Mouse (Mus musculus): ENCODE data around the gene Cfap43. TPM values are rescaled to one million over a fixed set of nuclear protein-coding genes. Genes with fewer than 3 reads are reported as not detected.

The Cfap43 gene
- polyA plus RNA-seq, 1 experiment from 2014 or later: 0.20 TPM

DNA sequence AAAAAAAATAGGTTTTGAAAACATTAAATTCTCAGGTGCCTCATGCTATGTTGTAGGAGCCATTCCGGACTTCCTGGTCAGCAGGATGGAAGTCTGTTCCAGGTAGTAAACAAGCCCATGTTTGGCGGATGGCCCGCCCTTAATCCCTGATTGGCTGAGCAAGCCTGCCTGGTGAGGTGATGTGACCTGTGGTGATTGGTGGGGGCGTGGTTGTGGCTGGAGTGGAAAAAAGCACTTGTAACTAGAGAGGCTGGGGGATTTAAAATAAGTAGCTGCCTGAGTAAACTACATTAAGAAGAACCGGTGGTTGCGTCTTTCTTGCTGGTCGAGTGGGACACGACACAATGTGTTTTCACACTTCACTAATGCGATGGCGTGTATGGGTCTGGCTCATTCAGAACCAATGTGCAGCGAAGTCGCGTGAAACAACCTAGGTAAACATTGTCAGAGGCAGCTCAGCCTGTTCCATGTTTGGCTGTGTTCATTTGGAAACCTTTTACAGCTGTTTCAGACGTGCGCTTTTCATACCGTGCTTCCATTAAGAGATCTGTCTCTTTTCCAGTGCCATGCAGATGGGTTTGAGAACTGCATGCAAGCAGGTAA is 15.7 kb upstream of the Cfap43 start:
- H3K36me3 ChIP-seq: no peaks in the 10 kb centered on the region
- ATAC-seq (ENCODE audit: insufficient number of reproducible peaks, insufficient read depth, low FRiP score, low TSS enrichment, low read depth): no peak
- 72% methylated on average over 16 of the region's 16 CpGs for WGBS

DNA sequence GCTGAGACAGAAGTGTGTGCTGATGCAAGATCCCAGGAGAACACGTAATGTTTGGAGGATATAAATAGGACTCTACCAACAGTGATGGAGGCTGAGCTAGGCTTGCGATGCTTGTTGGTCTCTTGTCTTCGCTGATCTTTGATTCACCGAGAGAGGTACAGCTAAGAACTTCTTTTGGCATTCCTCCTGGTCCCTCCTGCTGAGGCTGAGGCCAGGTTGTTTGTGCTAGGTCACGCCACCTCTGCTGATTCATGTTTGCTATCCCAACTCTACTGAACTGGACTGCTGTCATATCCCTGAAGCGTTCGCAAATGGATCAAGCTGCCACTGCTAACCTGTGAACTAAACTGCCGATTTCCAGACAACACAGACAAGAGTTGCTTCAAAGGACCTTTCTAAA is 15.1 kb upstream of the Cfap43 start:
- Histone ChIP-seq H3K9ac (no peak overlapping the region), H3K36me3 (no peaks in the 10 kb centered on the region), H3K4me3 (no peak overlapping the region), H3K4me2 (no peak overlapping the region), H3K4me1 (peaks cover 15% of the 10 kb centered on the region), H3K27ac (no peak overlapping the region), H3K27me3 (peaks cover 16% of the 10 kb centered on the region), H3K9me3 (no peaks in the 10 kb centered on the region)
- no peak for ATAC-seq (ENCODE audit: insufficient number of reproducible peaks, insufficient read depth, low FRiP score, low TSS enrichment, low read depth)
- 94% methylated on average over 8 of the region's 8 CpGs for WGBS

More for the DNA sequence above, 15.7 kb upstream of the Cfap43 start:
- Histone ChIP-seq H3K27me3 (peaks cover 16% of the 10 kb centered on the region), H3K4me2 (no peak overlapping the region), H3K9ac (no peak overlapping the region), H3K4me3 (no peak overlapping the region), H3K9me3 (no peaks in the 10 kb centered on the region), H3K4me1 (peaks cover 15% of the 10 kb centered on the region), H3K27ac (no peak overlapping the region)

DNA sequence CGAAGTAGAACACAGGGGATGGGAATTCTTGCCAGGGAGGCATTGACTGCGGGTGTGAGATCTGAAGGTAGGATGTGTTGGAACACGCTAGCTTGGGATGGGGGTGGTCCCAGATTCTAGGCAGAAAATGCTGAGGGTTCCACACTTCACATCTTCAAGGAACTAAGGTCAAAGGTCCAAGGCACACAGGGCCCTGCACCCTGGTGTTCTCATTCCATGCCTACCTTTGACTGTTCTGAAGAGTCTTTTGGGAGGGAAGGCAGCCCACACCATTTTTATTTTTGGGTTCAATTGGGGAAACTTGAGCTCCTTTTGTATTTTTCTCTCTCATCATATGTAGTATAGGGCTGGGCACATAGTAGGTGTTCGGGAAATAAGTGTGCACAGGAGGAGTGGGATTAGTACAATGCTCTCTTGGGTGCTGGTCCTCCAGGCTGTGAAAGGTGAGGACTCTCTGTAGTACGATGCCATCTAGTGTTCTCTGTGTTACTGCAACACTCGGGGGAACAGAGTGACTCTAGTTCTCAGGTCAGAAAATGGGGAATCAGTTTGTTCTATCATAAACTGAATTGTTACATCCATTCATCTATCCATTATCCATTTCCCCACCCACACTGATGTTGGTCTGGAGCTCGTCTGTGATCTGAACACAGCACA is 13.0 kb upstream of the Cfap43 start:
- no peak for ATAC-seq (ENCODE audit: insufficient number of reproducible peaks, insufficient read depth, low FRiP score, low TSS enrichment, low read depth)
- 37% methylated on average over 7 of the region's 7 CpGs for WGBS
- Histone ChIP-seq H3K27ac (no peak overlapping the region), H3K4me2 (no peak overlapping the region), H3K9ac (no peak overlapping the region), H3K4me3 (no peak overlapping the region), H3K9me3 (no peaks in the 10 kb centered on the region), H3K4me1 (peaks cover 5% of the 10 kb centered on the region; the same call in 1 of the 2 replicates), H3K27me3 (no peaks in the 10 kb centered on the region), H3K36me3 (no peaks in the 10 kb centered on the region)

DNA sequence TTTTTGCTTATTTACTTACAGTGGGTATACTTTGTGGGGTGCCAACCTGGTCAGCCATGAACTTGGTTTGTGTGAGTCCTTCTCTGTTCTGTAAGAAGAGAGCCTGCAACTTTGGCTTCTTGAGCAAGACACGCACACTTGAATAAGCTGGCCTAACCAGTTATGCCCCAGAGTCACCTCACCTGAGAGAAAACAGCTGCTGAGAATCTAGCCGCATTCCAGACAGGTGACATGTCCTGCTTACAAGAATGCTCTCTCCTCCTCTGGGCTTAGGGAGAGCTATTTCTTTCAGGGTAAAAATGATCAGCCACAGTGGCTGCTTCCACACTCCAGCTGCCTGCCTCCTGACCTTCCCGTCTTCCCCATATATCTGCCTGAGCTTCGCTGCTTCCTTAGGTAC is 10.0 kb upstream of the Cfap43 start:
- Histone ChIP-seq H3K4me2 (no peak overlapping the region), H3K36me3 (no peaks in the 10 kb centered on the region), H3K27ac (0 out of 2 replicates have a peak overlapping the region, but pooled peaks have one; percentile 23), H3K4me3 (no peak overlapping the region), H3K27me3 (no peaks in the 10 kb centered on the region), H3K9ac (no peak overlapping the region), H3K4me1 (0 out of 2 replicates have a peak, but pooled peaks cover 5% of the 10 kb centered on the region), H3K9me3 (no peaks in the 10 kb centered on the region)
- WGBS: 72% methylated on average over 4 of the region's 4 CpGs
- no peak for ATAC-seq (ENCODE audit: insufficient number of reproducible peaks, insufficient read depth, low FRiP score, low TSS enrichment, low read depth)

DNA sequence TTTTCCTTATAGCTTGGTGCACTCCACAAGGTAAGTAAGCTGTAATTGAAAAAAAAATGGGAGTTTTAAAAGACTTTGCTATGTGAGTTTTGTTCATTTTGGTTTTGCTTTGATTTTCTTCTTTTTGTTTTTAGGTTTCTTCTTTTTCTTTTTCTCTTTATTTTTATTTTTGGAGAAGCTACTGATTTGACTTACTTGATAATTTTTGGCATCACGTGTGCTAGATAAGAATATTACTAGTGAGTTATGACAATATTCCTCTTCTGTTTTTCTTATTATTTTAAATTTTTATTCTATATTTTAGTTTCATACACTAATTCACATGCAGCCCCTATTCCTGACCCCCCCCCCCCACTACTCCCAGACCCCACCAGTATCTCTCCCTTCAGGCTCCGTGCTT is 7.9 kb upstream of the Cfap43 start:
- H3K36me3 ChIP-seq: no peaks in the 10 kb centered on the region
- H3K9ac ChIP-seq: no peak overlapping the region
- WGBS: 85% methylated on average over 2 of the region's 2 CpGs
- H3K4me1 ChIP-seq: 0 out of 2 replicates have a peak, but pooled peaks cover 5% of the 10 kb centered on the region
- no peak overlapping the region for H3K4me3 ChIP-seq
- no peak overlapping the region for H3K4me2 ChIP-seq
- H3K27me3 ChIP-seq: no peaks in the 10 kb centered on the region
- no peak for ATAC-seq (ENCODE audit: insufficient number of reproducible peaks, insufficient read depth, low FRiP score, low TSS enrichment, low read depth)
- no peaks in the 10 kb centered on the region for H3K9me3 ChIP-seq
- H3K27ac ChIP-seq: no peak overlapping the region

DNA sequence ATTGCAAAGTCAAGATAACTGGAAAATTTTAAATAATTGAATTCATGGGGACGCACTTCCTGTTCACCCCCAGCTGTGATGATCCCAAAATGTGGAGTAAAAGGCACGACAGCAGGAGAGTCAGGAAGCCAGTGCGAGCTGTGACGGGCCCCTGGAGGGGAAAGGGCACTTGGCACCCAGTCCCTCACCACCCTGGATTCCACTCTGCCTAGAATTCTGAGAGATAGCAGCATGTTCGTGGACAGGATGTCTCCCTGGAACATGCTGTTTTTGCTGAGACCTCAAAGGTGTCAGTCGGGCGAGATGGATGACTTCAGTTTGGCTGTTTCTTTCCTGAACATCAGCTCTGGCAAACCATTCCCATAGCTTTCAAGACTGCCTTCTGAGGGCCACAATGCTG is 6.7 kb upstream of the Cfap43 start:
- no peak for ATAC-seq (ENCODE audit: insufficient number of reproducible peaks, insufficient read depth, low FRiP score, low TSS enrichment, low read depth)
- Histone ChIP-seq H3K4me3 (no peak overlapping the region), H3K9me3 (no peaks in the 10 kb centered on the region), H3K9ac (no peak overlapping the region), H3K4me1 (no peaks in the 10 kb centered on the region), H3K4me2 (no peak overlapping the region), H3K27me3 (no peaks in the 10 kb centered on the region), H3K27ac (no peak overlapping the region), H3K36me3 (no peaks in the 10 kb centered on the region)
- WGBS: 72% methylated on average over 7 of the region's 7 CpGs

DNA sequence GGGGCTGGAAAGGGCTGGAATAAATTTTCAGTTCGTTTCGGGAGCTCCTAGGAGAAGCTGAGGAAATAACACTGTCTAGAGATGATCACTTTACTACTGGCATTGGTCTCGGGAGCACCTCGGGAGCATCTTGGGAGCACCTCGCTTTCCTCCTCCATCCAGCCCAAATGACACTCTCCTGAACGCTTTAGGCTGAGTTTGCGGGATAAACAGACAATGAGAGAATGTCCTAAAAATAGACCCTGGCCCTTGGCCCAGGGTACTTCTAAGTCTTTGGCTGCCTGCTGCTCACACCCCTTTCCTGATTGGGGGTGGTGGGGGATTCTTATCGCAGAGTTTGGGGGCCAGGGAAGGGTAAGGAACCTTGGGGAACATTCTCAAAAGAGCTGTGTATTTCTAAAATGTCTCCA is 884 bp upstream of the Cfap43 start:
- ATAC-seq (ENCODE audit: insufficient number of reproducible peaks, insufficient read depth, low FRiP score, low TSS enrichment, low read depth): no peak

DNA sequence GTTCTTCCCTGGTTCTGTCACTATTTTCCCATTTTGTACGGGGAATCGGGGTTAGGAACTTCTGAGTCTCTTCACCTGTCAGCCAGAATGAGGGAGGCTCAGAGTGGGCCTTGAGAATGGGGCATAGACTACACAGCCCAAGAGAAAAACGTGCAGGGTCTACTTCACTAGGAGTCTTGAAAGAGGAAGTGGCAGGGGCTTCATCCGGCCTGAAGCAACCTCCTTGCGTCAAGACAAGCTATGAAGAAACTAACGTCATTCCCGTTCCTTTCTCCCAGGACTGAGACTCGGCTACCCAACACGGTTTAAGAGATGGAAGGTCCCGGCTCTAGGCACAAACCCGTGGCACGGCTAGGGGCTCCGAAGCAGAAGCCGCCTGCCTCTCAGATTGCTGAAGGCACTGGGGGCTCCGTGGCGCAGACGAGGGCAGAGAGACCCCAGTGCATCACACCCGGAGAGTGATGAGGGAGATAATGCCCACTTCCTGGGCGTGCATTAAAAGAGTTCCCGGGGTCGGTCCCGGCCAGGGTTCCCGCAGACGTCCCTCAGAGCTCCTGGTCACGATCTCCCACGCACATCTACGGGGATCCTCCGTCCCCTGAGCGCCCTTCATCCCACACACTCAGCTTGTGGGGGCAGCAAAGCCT is 509 bp downstream of the Cfap43 start:
- Histone ChIP-seq H3K27me3 (no peaks in the 10 kb centered on the region), H3K36me3 (0 out of 2 replicates have a peak, but pooled peaks cover 6% of the 10 kb centered on the region), H3K27ac (peak overlapping the region; percentile 97), H3K9ac (peak overlapping the region; percentile 93), H3K4me3 (peak overlapping the region; percentile 89), H3K9me3 (no peaks in the 10 kb centered on the region), H3K4me1 (peaks cover 34% of the 10 kb centered on the region), H3K4me2 (peak overlapping the region; percentile 83)
- peak; percentile 32; the same call in 1 of the 2 replicates for ATAC-seq (ENCODE audit: insufficient number of reproducible peaks, insufficient read depth, low FRiP score, low TSS enrichment, low read depth)
- under 1% methylated on average over 29 of the region's 29 CpGs for WGBS

More for the DNA sequence above, 884 bp upstream of the Cfap43 start:
- Histone ChIP-seq H3K36me3 (no peaks in the 10 kb centered on the region), H3K4me3 (peak overlapping the region; percentile 89), H3K4me2 (peak overlapping the region; percentile 83), H3K4me1 (peaks cover 34% of the 10 kb centered on the region), H3K9ac (peak overlapping the region; percentile 93), H3K27me3 (no peaks in the 10 kb centered on the region), H3K27ac (peak overlapping the region; percentile 97), H3K9me3 (no peaks in the 10 kb centered on the region)
- WGBS: 4% methylated on average over 8 of the region's 8 CpGs

DNA sequence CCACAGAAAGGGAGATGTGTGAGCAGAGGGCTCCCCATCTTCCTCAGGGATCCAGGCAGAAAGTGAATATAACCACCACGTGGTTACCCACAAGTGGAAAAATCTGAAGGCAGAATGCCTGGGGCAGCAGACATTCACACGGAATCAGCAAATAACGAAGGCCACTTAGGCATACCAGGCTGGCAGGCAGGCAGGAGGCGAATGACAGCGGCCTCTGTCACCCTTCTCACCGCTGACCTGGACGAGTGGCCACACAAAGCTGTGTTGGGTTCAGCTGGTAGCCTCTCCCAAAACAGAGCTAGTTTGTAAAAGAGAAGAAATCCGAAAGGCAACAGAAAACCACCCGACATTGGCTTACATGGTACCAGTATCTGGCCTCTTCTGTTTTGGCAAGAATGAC is 1.1 kb downstream of the Cfap43 start:
- H3K36me3 ChIP-seq: 0 out of 2 replicates have a peak, but pooled peaks cover 9% of the 10 kb centered on the region
- WGBS: 9% methylated on average over 9 of the region's 9 CpGs
- no peaks in the 10 kb centered on the region for H3K9me3 ChIP-seq
- H3K4me3 ChIP-seq: peak overlapping the region; percentile 89
- no peaks in the 10 kb centered on the region for H3K27me3 ChIP-seq
- ATAC-seq (ENCODE audit: insufficient number of reproducible peaks, insufficient read depth, low FRiP score, low TSS enrichment, low read depth): no peak
- H3K4me2 ChIP-seq: peak overlapping the region; percentile 83
- peak overlapping the region; percentile 93 for H3K9ac ChIP-seq
- peaks cover 34% of the 10 kb centered on the region for H3K4me1 ChIP-seq
- H3K27ac ChIP-seq: peak overlapping the region; percentile 97; the same call in 1 of the 2 replicates

DNA sequence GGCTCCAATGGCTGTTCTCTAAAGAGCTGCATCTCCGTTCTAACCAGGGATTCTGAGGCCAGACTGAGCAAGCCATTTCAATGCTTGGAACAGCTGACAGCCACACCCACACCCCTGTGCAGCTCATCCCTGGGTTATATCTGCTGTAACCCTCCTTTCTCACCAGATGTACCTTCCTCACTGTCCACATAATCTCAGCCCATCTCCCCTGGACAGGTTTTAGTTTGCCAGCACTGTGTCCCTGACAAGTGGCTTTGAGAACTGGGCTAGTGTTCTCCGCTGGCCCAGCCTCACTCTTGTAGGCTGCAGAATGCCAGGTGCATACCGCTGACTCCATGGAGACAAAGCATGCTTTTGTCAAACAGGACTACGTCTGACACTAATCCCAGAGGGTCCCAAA is 1.7 kb downstream of the Cfap43 start:
- Histone ChIP-seq H3K36me3 (0 out of 2 replicates have a peak, but pooled peaks cover 9% of the 10 kb centered on the region), H3K9me3 (no peaks in the 10 kb centered on the region), H3K27me3 (no peaks in the 10 kb centered on the region), H3K4me1 (peaks cover 34% of the 10 kb centered on the region), H3K4me2 (peak overlapping the region; percentile 83), H3K4me3 (peak overlapping the region; percentile 89), H3K9ac (peak overlapping the region; percentile 93), H3K27ac (no peak overlapping the region)
- ATAC-seq (ENCODE audit: insufficient number of reproducible peaks, insufficient read depth, low FRiP score, low TSS enrichment, low read depth): no peak
- 18% methylated on average over 4 of the region's 4 CpGs for WGBS

DNA sequence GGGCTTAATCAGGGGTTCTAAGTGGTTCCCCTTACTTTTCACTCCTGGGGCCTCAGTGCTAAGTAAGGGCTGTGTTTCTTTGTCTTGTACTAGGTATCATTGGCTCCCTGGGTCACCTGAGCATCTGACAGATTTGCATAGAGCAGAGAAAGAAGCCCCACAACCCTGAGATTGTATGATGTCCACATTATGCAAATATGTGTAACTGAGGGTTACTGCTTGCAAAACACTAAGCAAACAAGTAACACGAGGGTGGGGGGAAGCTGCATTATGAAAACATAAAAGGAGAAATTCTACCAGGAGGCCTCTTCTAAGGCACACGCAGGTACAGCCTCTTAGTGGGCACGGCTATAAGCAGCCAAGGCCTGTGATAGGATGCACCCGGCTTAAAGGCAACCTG is 3.8 kb downstream of the Cfap43 start:
- Histone ChIP-seq H3K9me3 (no peaks in the 10 kb centered on the region), H3K27ac (no peak overlapping the region), H3K27me3 (no peaks in the 10 kb centered on the region), H3K4me1 (peaks cover 40% of the 10 kb centered on the region), H3K36me3 (0 out of 2 replicates have a peak, but pooled peaks cover 14% of the 10 kb centered on the region), H3K4me2 (no peak overlapping the region), H3K9ac (no peak overlapping the region), H3K4me3 (no peak overlapping the region)
- ATAC-seq (ENCODE audit: insufficient number of reproducible peaks, insufficient read depth, low FRiP score, low TSS enrichment, low read depth): no peak
- 81% methylated on average over 4 of the region's 4 CpGs for WGBS

Data from embryonic facial prominence, embryonic 13.5 days (tissue).